Mouse (Mus musculus) kidney, embryonic 16.5 days (tissue): ENCODE data around the gene Atp5d. TPM values are rescaled to one million over a fixed set of nuclear protein-coding genes. Genes with fewer than 3 reads are reported as not detected.

Source experiments
- ATAC-seq: fragments of 200-750 bp; cut with Nextera tagmentation; 2 replicates; pipeline ENCODE4 v1.8.0; 2017; ENCODE audit warnings: moderate TSS enrichment; ENCODE audit not compliant: low FRiP score, low TSS enrichment
- H3K27ac ChIP-seq: fragments of 300-500 bp; sonication (generic); 2 replicates; pipeline ENCODE4 v1.5.1; 2014; ENCODE audit warnings: low read length
- H3K27me3 ChIP-seq: fragments of 300-500 bp; sonication (generic); 2 replicates; pipeline ENCODE4 v1.6.1; 2014; ENCODE audit warnings: low read length, control low read depth, mixed read lengths; ENCODE audit not compliant: insufficient read depth
- H3K36me3 ChIP-seq: fragments of 300-500 bp; sonication (generic); 2 replicates; pipeline ENCODE4 v1.6.1; 2014; ENCODE audit warnings: low read length, control low read depth, mixed read lengths; ENCODE audit not compliant: insufficient read depth
- H3K4me1 ChIP-seq: fragments of 300-500 bp; sonication (generic); 2 replicates; pipeline ENCODE4 v1.6.1; 2014; ENCODE audit warnings: low read length, control low read depth, mixed read lengths; ENCODE audit not compliant: insufficient read depth
- H3K4me2 ChIP-seq: fragments of 300-500 bp; sonication (generic); replicated peaks from 2 replicates; pipeline ENCODE4 v1.6.1; 2014; ENCODE audit warnings: low read depth, low read length
- H3K4me3 ChIP-seq: fragments of 300-500 bp; sonication (generic); 2 replicates; pipeline ENCODE4 v1.5.1; 2014; ENCODE audit warnings: mild to moderate bottlenecking, low read length
- H3K9ac ChIP-seq: fragments of 300-500 bp; sonication (generic); replicated peaks from 2 replicates; pipeline ENCODE4 v1.6.1; 2014; ENCODE audit warnings: low read length
- H3K9me3 ChIP-seq: fragments of 300-500 bp; sonication (generic); 2 replicates; pipeline ENCODE4 v1.6.1; 2016; ENCODE audit warnings: low read length, control low read depth
- WGBS: fragments of 180-500 bp; shearing (Covaris S2); extraction: QIAGEN DNeasy Blood & Tissue Kit; methylation state at CpG from one replicate; pipeline ENCODE4 v1.1.7; 2014; 5-methylcytosine and 5-hydroxymethylcytosine counted together
- polyA plus RNA-seq: library from polyadenylated mRNA; unstranded; fragments of >200 nt; fragmentation: Nextera tagmentation; extraction: Ambion mirVana; gene quantifications from 2 replicates; pipeline ENCODE4 v1.2.1, GENCODE M21; 2015

Gene Atp5d
- polyA plus RNA-seq, 1 experiment from 2014 or later: 676 TPM

- Histone ChIP-seq H3K36me3 (peaks cover 58% of the 10 kb centered on the region), H3K4me1 (peaks cover 63% of the 10 kb centered on the region)
- no peak for ATAC-seq
Observed at GRCm38 (mm10) chr10:80150226-80151210, 12.1 kb downstream of the Atp5d start.

GRCm38 (mm10) chr10:80151211-80152034 lies 13.0 kb downstream of the Atp5d start:
- H3K4me1 ChIP-seq: peaks cover 64% of the 10 kb centered on the region
- no peaks in the 10 kb centered on the region for H3K9me3 ChIP-seq
- peak overlapping the region; percentile 99 for H3K27ac ChIP-seq
- H3K9ac ChIP-seq: peak overlapping the region; percentile 98
- H3K27me3 ChIP-seq: no peaks in the 10 kb centered on the region
- H3K4me2 ChIP-seq: peak overlapping the region; percentile 93
- peaks cover 59% of the 10 kb centered on the region for H3K36me3 ChIP-seq
- WGBS: 2% methylated on average over 25 of the region's 26 CpGs
- ATAC-seq: no peak
- peak overlapping the region; percentile 98 for H3K4me3 ChIP-seq

More at GRCm38 (mm10) chr10:80150226-80151210, 12.1 kb downstream of the Atp5d start:
- no peaks in the 10 kb centered on the region for H3K27me3 ChIP-seq
- H3K27ac ChIP-seq: peak overlapping the region; percentile 99
- peak overlapping the region; percentile 98 for H3K9ac ChIP-seq
- peak overlapping the region; percentile 93 for H3K4me2 ChIP-seq
- H3K4me3 ChIP-seq: peak overlapping the region; percentile 98
- H3K9me3 ChIP-seq: no peaks in the 10 kb centered on the region
- WGBS: under 1% methylated on average over 45 of the region's 71 CpGs

DNA sequence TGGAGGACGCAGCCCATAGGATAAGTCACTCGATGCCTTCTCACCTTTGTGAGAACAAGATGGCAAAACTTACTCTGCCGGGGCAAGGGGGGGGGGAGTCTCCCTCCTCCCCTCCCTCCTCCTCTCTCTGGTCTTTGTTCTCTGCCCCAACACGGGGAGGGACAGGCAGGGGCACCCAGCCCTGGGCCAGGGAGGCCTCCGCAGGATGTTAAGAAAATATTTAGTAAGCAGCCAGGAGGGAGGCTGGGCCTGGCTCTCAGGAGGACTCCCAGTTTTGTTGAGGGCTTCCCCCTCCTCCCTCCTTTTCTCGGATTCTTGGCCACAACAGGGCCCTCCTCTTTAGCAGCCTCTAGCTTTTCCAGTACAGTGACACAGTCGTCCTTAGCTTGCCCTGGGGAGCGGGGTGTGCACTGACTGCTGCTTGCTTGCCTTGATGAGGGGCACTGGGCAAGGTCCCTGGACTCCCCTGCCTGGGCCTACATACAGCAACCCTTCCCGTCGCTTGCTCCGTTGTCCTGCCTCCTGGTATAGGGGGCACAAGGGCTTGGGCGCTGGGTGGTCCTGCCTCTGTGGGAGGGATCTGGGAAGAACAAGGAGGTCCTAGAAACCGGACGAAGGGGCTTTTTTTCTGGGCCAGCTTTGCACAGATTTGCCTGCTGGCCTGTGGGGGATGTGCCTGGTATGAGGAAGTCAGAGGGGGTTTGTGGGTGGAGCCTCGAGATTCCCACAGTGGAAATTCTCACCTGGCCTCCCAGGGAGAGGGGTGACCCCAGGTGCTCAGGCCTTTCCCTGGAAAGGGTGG lies 13.8 kb downstream of the Atp5d start:
- H3K36me3 ChIP-seq: peaks cover 63% of the 10 kb centered on the region
- WGBS: under 1% methylated on average over 15 of the region's 15 CpGs

DNA sequence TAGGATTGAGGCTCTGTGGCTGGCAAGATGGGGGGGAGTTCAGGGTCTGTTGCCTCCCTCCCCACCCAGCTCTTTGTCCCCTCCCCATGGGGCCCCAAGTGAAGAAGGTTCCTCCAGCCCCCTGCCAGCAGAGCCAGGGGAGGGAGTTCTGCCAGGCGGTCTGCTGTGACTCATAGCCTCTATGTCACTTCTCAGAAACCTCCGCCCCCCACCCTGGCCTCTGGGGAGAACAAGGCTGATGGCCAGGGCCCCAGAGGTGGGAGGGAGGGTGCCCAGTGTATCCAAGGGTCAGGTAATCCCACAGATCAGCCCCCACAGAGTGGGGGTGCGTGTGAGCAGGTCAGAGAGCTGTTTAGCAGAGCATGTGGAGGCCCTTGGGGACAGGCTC lies 14.4 kb downstream of the Atp5d start:
- Histone ChIP-seq H3K4me2 (peak overlapping the region; percentile 93), H3K27ac (peak overlapping the region; percentile 99), H3K36me3 (peaks cover 67% of the 10 kb centered on the region), H3K4me1 (peaks cover 64% of the 10 kb centered on the region), H3K9me3 (no peaks in the 10 kb centered on the region), H3K4me3 (peak overlapping the region; percentile 98), H3K27me3 (no peaks in the 10 kb centered on the region), H3K9ac (peak overlapping the region; percentile 98)
- 11% methylated on average over 3 of the region's 3 CpGs for WGBS
- ATAC-seq: no peak

More for the DNA sequence above, 13.8 kb downstream of the Atp5d start:
- peak overlapping the region; percentile 98 for H3K4me3 ChIP-seq
- H3K27ac ChIP-seq: peak overlapping the region; percentile 99
- peak overlapping the region; percentile 93 for H3K4me2 ChIP-seq
- H3K27me3 ChIP-seq: no peaks in the 10 kb centered on the region
- H3K4me1 ChIP-seq: peaks cover 64% of the 10 kb centered on the region
- ATAC-seq: peak; percentile 1
- H3K9ac ChIP-seq: peak overlapping the region; percentile 98
- H3K9me3 ChIP-seq: no peaks in the 10 kb centered on the region

GRCm38 (mm10) chr10:80153713-80154112 lies 15.3 kb downstream of the Atp5d start:
- H3K36me3 ChIP-seq: peaks cover 67% of the 10 kb centered on the region
- peak overlapping the region; percentile 99 for H3K27ac ChIP-seq
- H3K4me3 ChIP-seq: peak overlapping the region; percentile 98
- no peak for ATAC-seq
- H3K4me1 ChIP-seq: peaks cover 72% of the 10 kb centered on the region
- no peaks in the 10 kb centered on the region for H3K9me3 ChIP-seq
- no peaks in the 10 kb centered on the region for H3K27me3 ChIP-seq
- peak overlapping the region; percentile 93 for H3K4me2 ChIP-seq
- WGBS: 73% methylated on average over 19 of the region's 19 CpGs
- H3K9ac ChIP-seq: peak overlapping the region; percentile 98

DNA sequence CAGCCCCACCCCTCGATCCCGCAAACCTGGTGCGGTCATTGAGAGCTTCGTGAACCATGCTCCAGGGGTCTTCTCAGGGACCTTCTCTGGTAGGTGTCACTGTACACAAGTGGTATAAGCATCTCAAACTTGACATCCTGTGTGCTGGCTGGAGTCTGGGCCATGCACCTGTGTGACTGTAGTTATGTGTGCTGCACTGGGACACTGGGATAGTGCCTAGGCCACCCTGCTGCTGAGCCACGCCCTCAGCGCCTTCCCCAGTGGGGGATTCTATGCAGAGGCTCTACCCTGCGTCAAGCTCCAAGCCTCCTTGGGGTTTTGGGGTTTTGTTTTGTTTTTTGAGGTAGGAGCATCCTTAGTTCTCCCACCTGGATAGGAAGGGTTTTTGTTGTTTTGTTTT lies 16.0 kb downstream of the Atp5d start:
- no peak for ATAC-seq
- H3K4me1 ChIP-seq: peaks cover 78% of the 10 kb centered on the region
- no peaks in the 10 kb centered on the region for H3K27me3 ChIP-seq
- H3K27ac ChIP-seq: no peak overlapping the region; the same call in 1 of the 2 replicates
- no peak overlapping the region for H3K4me2 ChIP-seq
- 86% methylated on average over 7 of the region's 7 CpGs for WGBS
- no peaks in the 10 kb centered on the region for H3K9me3 ChIP-seq
- peaks cover 67% of the 10 kb centered on the region for H3K36me3 ChIP-seq
- no peak overlapping the region; the same call in 1 of the 2 replicates for H3K9ac ChIP-seq
- H3K4me3 ChIP-seq: 0 out of 2 replicates have a peak overlapping the region, but pooled peaks have one; percentile 2

DNA sequence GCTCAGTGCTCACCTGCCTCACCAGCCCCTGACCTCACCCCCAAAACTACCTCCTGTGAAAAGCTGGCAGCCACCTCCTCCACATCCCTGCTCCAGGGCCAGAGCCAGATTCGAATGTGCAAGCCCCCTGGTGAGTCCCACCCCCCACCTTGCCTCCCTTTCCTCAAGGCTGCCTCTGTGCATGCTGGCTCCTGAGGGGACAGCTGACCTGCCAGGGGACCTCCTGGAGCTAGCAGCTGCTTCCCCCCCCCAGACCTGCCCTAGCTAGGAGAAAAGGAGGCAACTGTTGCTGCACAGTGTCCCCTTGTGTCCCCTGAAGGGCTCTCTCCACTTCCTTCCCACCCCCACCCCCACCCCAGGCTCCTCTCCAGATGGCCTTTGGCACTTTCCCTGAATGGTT lies 16.8 kb downstream of the Atp5d start:
- peak overlapping the region; percentile 99; the same call in 1 of the 2 replicates for H3K27ac ChIP-seq
- no peaks in the 10 kb centered on the region for H3K27me3 ChIP-seq
- ATAC-seq: no peak
- 32% methylated on average over 1 of the region's 1 CpGs for WGBS
- H3K4me1 ChIP-seq: peaks cover 84% of the 10 kb centered on the region
- peaks cover 62% of the 10 kb centered on the region for H3K36me3 ChIP-seq
- H3K4me2 ChIP-seq: no peak overlapping the region
- H3K9ac ChIP-seq: no peak overlapping the region
- H3K9me3 ChIP-seq: no peaks in the 10 kb centered on the region
- H3K4me3 ChIP-seq: no peak overlapping the region

DNA sequence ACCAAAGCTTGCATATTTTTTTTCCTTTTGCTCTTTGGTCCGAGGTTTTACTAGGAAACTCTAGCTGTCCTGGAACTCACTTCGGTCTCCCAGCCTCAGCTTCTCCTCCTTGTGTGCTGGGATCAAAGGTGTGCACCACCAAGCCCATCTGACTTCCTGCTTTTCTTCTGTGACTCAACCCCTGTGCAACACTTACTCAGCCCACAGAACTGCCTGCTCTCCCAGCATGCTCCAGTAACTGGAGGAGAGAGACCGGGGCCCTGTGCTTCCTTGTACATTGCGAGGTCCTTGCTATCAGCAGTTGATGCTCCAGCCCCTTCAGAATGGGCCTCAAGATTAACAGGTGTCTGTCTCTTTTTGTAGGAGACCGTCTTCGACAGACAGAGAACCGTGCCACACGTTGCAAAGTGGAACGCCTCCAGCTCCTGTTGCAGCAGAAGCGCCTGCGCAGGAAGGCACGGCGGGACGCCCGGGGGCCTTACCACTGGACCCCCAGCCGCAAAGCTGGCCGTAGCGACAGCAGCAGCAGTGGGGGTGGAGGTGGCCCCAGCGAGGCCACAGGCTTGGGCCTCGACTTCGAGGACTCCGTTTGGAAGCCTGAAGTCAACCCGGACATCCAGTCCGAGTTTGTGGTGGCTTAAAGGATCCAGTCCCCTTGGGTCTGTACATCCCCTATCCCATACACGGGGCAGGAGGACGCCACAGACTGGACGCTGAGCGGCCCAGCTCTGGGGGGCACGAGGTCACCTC lies 17.7 kb downstream of the Atp5d start:
- 74% methylated on average over 29 of the region's 29 CpGs for WGBS
- Histone ChIP-seq H3K9ac (peak overlapping the region; percentile 0; the same call in 1 of the 2 replicates), H3K27me3 (no peaks in the 10 kb centered on the region), H3K4me2 (no peak overlapping the region), H3K27ac (peak overlapping the region; percentile 99), H3K4me3 (no peak overlapping the region), H3K4me1 (peaks cover 93% of the 10 kb centered on the region), H3K36me3 (peaks cover 62% of the 10 kb centered on the region), H3K9me3 (no peaks in the 10 kb centered on the region)
- no peak for ATAC-seq
